Mouse (Mus musculus) yolk sac, embryonic 10.5 days (tissue): ENCODE data around the gene Pgap1.

ENCODE experiments used
- DNase-seq: peaks from one replicate; pipeline ENCODE4 v3.0.0-alpha.2; 2017; ENCODE audit warnings: low spot score

Pgap1 gene

DNA sequence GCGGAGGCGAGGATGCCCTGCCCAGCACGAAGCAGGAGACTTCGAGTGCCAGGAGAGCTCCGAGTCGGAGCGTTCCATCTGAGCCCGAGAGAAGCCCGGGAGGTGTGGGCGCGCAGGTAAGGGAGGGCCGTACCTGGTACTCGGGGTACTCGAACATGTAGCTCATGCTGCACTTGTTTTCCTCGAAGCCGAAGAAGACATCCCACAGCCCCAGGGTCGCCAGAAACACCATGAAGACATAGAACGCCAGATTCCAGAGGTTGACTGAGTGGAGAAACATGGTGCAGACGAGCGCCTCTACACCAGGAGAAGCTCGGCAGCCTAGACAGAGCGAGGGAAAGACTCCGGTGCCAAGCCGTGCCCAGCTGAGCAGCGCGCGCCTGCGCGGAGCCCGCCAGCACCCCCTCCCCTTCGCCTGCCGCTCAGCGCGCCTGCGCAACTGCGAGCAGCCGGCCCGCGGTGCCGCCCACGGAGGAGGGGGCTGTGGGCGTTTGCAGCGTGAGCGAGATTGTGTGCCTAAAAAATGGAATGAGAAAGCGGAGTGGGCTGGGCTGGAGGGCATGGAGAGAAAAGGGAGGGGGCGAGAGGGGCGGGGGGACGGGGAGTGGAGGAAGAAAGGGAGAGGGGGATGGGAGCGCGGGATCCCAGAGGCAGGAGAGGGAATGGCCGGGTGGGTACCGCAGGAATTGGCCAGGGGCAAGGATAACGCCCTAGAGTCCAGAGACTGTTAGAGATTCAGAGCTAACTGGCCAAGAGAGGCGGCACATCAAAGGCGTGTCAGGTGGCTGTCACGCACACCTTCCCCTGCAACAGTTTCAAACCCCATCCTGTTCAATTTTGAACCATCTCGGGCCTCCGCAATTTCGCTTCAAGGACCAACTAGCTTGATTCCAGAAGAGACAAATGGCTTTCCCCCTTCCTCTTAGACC is at the start of gene Pgap1:
Gene Pgap1 (minus strand): TSS at position 384 of the 929 bp plus-strand sequence.
- peak; percentile 88 for DNase-seq

DNA sequence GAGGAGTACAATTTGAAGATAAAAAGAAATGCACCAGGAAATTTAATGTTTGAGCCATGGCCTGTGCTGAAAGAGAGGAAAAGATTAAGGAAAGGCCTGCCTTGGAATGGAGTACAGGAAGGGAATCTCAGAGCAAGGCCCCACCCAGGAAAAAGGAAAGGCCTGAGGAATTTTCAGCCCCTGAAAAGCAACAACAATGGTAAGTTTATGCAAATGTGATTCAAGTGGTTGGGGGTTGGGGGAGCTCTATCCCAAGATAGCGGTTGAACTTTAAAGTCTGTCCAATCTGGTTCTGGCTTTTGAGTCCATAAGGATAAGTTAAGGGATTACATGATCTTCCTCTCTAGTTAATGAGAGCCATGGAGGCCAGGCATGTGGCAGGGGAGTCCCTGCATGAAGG is 49.5 kb upstream of the Pgap1 start:
- no peak for DNase-seq

GRCm38 (mm10) chr1:54601692-54602091 is 44.2 kb upstream of the Pgap1 start:
- no peak for DNase-seq

DNA sequence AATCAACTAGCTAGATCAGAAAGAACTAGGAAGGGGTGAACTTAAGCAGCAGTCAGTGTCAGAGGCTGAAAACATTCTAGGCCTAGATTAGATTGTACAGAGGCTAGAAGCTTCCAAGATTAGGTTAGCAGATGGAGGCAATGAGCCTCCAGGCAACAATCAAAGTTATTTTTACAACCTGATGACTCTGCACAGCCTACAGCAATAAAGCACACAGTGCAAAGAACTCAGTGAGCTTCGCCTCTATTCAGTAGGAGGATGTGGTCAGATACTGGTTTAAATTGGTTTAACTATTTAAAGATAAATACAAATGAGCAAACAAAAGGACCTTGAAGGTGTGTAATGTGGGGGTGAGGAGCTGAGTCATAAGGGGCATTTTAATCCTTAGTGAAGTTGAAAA is 42.8 kb upstream of the Pgap1 start:
- DNase-seq = no peak

DNA sequence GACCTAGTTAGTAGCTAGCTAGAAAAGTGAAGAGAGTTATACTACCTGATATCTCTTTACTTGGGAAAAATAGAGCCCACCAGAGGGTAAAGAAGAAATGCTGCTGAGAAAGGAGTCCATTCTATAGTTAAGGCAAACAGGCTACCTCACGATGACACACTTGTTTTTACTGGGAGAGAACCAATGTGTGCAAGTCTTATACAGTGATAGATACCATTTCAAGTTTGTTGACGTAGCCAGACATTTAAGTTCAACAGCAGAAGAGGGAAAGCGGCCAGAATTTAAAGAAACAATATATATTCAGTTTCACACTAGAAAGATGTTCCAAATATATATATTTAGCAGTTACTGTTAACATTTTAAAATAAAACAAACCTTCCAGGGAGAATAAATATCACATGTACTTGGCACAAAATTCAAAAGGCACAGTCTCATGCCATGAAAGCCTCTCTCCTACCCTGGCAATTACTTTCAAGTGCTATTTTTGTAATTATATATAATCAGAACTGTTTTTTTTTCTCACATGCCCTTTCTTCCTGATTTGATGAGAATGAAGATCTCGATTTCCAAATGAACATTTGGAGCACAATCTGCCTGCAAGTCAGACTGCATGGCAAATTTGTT is 40.2 kb upstream of the Pgap1 start:
- no peak for DNase-seq

GRCm38 (mm10) chr1:54596151-54596550 is 38.7 kb upstream of the Pgap1 start:
- no peak for DNase-seq

- no peak for DNase-seq
Measured at GRCm38 (mm10) chr1:54587076-54587475, 29.6 kb upstream of the Pgap1 start.

DNA sequence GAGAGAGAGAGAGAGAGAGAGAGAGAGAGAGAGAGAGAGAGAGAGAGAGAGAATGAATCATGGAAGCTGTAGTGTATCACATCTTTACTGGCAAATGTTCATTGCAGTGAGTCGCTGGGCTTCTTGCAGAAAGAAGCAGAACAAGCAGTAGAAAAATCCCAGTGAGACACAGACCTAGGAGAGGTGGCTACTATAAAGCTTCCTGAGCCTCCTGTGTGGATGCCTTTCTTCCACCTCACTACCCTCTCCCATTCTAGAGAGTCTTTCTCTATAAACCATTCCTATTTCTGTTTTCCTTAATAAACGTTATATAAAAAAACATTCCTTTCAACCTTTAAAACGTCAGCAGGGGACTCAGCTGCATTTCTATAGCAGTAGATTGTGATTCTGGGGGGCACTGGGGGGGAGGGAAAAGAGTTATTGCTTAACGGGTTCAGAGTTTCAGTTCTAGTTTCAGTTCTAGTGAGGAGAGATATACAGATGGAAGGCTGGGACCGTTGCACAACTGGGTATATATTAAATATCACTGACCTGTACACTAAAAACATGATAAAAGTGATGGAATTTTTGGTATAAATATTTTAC is 28.6 kb upstream of the Pgap1 start:
- no peak for DNase-seq

DNA sequence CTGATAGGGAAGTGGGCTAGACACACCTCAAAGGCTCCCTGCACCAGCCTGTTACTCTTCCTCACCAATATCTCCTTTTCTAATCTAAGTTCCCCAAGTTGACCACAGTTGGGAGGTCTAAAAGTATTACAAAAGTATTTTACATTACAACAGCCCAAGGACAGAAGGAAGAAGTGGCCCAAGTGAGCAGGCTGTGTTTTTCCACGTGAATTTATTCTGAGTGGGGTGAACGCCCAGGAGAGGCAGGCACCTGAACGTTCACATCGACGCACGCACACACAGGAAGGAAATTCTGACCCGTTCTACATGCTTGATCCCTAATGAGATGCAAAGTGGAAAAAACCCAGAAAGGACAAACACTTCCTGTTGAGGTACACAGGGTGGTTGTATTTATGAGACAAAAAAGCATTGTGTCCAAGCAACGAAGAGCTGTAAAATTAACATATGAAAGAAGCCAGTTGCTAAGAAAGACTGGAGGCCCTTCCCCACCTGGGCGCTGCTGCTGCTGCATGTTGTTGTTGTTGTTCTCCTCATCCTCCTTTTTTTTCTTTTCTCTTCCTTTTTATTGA is 27.9 kb upstream of the Pgap1 start:
- DNase-seq = no peak

- no peak for DNase-seq
Measured at GRCm38 (mm10) chr1:54584588-54585277, 27.2 kb upstream of the Pgap1 start.

DNA sequence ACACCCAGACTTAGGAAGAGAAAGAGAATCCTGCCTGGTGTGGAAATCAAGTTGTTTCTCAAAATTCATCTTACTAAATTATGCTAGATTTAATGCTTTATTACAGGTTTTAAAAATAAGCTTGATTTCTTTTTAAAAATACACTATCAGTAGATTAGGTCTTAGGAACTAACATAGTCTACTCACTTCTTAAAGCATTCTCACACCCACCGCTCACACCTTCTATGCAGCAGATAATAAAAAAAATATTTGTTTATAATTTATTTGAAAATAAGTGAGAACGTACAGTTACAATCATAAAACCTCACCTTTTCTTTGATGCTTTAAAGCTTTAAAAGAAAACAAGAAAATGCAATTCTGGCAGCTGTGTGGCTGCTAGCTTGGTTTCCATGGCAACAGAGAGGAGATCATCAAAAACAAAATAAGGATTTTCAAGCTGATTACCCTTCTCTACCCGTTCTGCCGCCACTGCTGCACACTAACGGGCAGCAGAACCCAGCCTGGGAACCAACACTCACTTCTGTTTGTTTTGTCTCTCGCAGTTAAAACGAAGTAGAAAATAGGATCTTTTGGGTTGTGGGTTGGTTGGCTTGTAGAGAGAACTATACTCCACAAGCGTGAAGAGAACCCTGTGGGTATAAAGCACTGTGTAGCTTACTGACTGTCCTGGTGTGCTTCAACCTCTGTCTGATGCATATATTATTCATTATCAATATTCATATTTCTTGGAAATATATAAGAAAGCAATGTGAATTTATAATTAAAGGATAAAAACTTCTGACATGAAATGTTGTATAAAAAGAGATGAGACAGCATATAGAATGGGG is 21.1 kb upstream of the Pgap1 start:
- no peak for DNase-seq

DNA sequence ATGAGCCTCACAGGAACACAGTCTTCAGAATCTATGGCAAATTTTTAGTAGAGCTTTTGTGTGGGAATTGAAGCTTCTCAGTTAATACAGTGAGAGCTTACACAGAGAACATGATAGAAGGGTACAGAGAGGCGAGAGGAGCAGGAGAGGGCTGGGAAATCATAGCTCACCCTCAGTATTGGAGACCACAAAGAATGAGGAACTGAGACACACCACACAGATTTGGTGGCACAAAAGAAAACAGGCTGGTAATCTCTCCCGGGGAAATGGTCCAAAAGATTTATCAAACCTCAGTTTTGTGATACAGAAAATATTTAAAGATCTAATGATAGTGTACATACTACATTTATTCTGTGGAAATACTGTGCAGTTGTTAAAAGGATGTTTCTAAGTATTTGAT is 11.6 kb upstream of the Pgap1 start:
- no peak for DNase-seq

DNA sequence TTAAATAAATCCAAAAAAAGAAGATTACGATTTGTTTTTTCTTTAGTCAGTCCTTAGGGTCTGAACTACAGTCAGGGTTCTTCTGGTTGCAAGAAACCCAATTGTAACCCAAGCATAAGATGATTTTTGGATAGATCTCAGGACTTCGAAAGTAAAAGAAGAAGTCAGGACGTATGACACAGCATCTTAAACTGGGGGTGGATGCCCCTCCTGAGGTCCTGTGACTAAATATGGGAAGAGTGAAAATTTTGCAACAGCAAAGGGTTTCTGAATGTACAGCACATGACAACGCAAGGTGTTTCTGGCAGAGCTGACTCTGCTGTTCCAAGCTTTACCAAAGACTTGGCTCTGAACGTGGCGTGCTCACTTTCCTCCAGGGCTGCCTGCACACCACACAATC is 6.4 kb upstream of the Pgap1 start:
- no peak for DNase-seq

DNA sequence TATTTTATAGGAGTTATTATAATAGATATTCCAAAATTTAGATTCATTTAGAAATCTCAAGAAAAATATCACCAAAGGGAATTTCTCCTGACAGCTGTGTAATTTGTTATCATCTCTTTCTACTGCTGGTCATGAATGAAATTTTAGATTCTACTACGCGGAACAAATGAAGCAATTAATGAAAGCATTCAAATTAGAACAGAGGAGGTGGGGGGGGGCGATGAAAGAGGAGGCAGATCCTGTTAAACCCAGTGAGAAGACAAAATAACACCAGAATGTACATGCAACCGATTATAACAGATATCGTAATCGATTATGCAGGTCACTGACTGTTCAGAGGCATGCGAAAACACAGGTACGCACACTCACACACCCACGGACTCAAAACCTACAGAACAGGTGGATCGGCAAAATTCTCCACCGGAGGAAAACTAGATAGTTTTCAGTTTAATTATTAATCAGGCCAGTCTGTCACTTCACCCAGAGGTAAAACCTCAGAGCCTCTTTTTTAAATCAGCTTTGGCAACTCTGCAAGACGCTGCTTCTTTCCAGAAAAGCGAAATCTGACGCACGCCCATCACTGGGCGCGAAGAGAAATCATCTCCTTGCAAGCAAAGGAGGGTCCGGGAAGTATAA is 780 bp downstream of the Pgap1 start:
- peak; percentile 31 for DNase-seq

- no peak for DNase-seq
Measured at GRCm38 (mm10) chr1:54555364-54556140, 1.9 kb downstream of the Pgap1 start.

DNA sequence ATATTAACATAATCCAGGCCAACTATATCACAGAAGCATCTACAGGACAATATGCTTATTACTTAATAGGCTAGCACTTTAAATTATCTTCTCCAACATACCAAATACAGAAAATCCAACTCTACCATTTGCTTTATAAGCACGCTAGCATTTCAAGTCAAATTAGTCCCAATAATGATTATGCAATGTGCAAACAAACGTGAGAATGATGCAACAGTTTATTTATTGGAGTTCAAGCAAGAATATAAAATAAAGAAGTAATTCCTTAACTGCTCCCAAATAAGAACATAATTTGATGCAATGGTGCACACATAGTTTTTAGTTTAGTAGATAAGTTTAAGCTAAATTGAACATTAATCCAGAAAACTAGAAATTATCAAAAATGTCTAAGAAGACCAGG is 4.9 kb downstream of the Pgap1 start:
- no peak for DNase-seq

DNA sequence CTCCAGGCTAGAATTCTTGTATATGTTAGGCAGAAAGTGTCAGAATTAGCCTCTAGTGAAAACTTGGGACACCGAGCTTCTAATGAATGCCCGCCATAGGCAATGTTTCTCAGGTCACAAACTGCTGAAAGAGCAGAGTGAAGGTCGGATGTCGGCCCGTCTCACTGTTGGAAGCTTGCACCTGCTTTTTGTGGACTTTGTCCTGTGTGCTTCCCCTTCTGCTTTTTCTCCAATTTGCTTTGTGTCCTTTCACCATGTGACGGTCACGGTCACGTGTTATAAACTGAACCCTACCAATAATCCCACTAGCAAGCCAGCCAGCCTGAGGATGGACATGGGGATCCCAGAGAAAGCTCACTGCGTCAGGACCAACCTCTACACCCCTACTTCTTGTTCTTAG is 12.3 kb downstream of the Pgap1 start:
- peak; percentile 47 for DNase-seq

DNA sequence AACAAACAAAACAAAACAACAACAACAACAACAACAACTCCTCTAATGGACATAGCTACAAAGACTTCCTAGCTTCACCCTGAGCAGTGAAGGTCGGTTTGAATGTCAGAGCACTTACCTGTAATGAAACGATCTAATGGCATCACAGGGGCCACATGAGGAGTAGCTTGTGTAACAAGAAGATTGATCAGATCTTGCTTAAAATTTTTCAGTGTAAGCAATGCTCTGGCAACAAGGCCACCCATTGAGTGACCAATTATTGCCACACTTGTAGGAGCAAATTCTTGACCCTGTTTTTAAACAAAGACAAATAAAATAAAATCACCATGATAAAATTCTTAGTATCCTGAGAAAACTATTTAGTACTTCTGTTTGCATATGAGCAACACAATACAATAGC is 14.6 kb downstream of the Pgap1 start:
- DNase-seq = no peak

GRCm38 (mm10) chr1:54531170-54531569 is 26.3 kb downstream of the Pgap1 start:
- no peak for DNase-seq

DNA sequence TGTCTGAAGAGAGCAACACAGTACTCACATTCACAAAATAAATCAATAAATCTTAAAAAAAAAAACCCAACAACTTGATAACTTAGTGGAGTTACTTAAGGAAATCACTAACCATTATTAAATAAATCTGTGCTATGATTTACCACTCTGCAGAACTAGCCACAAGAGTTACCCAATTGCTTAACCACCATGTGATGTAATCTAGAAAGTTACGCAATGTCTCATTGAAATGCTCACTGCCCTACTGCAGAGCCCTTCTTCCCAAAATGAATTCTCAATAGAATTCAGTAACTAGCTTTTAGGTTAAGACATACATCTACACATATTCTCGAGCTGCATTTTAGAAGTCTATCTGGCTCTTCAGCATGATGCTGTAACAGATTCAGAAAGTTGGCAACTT is 33.8 kb downstream of the Pgap1 start:
- no peak for DNase-seq
